Mouse (Mus musculus): ENCODE measurements around the gene Mpz.

DNA sequence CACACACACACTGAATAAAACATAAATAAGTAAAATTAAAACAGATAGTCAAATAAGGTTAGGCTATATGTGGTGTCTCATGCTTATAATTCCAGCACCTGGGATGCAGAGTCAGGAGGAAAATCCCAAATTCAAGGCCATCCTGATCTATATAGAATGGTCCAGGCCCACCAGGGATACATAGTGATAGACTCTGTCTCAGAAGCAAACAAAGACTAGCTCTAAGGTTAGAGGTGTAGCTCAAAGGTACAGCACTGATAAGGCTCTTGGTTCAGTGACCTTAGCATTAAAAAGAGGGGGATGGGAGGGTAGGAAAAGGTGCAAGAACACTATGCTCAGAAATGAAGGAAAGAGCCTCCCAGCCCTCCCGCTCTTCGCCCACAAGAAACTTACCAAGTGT lies 14.9 kb upstream of the Mpz start:
- TF ChIP-seq CTCF (IDR thresholded peaks at IDR 0.05; ENCODE audit: borderline replicate concordance, insufficient read depth, low read length) (no peak), POLR2A (IDR thresholded peaks at IDR 0.05; ENCODE audit: low read depth, low read length) (no peak)

All from embryonic fibroblast, embryonic 13.5 days (primary cell).